Mouse (Mus musculus) midbrain, embryonic 10.5 days (tissue): Measurements from ENCODE around the gene Nubpl. TPM values are rescaled to one million over a fixed set of nuclear protein-coding genes. Genes with fewer than 3 reads are reported as not detected.
A peak's percentile ranks its signal among the peaks of the same experiment; 100 is the strongest.

Experiments used
- DNase-seq: peaks from one replicate; pipeline ENCODE4 v3.0.0-alpha.2; 2017; ENCODE audit warnings: low spot score
- H3K27ac ChIP-seq: fragments of 300-500 bp; sonication (generic); replicated peaks from 2 replicates; pipeline ENCODE4 v1.5.1; 2016; ENCODE audit warnings: mild to moderate bottlenecking
- H3K27me3 ChIP-seq: fragments of 300-500 bp; sonication (generic); 2 replicates; pipeline ENCODE4 v1.6.1; 2016; ENCODE audit warnings: low read depth, mild to moderate bottlenecking; ENCODE audit not compliant: poor library complexity, severe bottlenecking
- H3K36me3 ChIP-seq: fragments of 300-500 bp; sonication (generic); 2 replicates; pipeline ENCODE4 v1.6.1; 2016; ENCODE audit warnings: mild to moderate bottlenecking, moderate library complexity
- H3K4me1 ChIP-seq: fragments of 300-500 bp; sonication (generic); 2 replicates; pipeline ENCODE4 v1.6.1; 2016
- H3K4me3 ChIP-seq: fragments of 300-500 bp; sonication (generic); 2 replicates; pipeline ENCODE4 v1.5.1; 2016; ENCODE audit warnings: mild to moderate bottlenecking, moderate library complexity
- H3K9me3 ChIP-seq: fragments of 300-500 bp; sonication (generic); replicated peaks from 2 replicates; pipeline ENCODE4 v1.6.1; 2016; ENCODE audit warnings: mild to moderate bottlenecking
- WGBS: fragments of 180-500 bp; shearing (Covaris S2); methylation state at CpG from one replicate; pipeline ENCODE4 v1.1.7; 2016; 5-methylcytosine and 5-hydroxymethylcytosine counted together
- polyA plus RNA-seq: library from polyadenylated mRNA; unstranded; fragments of >200 nt; fragmentation: Nextera tagmentation; extraction: Ambion mirVana; gene quantifications from 2 replicates; pipeline ENCODE4 v1.2.1, GENCODE M21; 2016

The Nubpl gene
- polyA plus RNA-seq, 1 experiment from 2014 or later = 17.6 TPM

GRCm38 (mm10) chr12:52306348-52306747 lies 208.8 kb downstream of the Nubpl start:
- Histone ChIP-seq H3K4me1 (no peaks in the 10 kb centered on the region), H3K36me3 (no peaks in the 10 kb centered on the region), H3K9me3 (no peaks in the 10 kb centered on the region), H3K27me3 (no peaks in the 10 kb centered on the region), H3K27ac (no peak overlapping the region), H3K4me3 (no peak overlapping the region)
- WGBS = 96% methylated on average over 7 of the region's 7 CpGs
- DNase-seq = no peak

- no peaks in the 10 kb centered on the region for H3K4me1 ChIP-seq
- no peak overlapping the region for H3K4me3 ChIP-seq
- H3K9me3 ChIP-seq = no peaks in the 10 kb centered on the region
- no peak for DNase-seq
- no peaks in the 10 kb centered on the region for H3K36me3 ChIP-seq
- H3K27me3 ChIP-seq = no peaks in the 10 kb centered on the region
- H3K27ac ChIP-seq = no peak overlapping the region
- 79% methylated on average over 10 of the region's 10 CpGs for WGBS
These were observed 209.9 kb downstream of the Nubpl start for GRCm38 (mm10) chr12:52307331-52307982.

- DNase-seq = no peak
- Histone ChIP-seq H3K4me1 (no peaks in the 10 kb centered on the region), H3K27me3 (no peaks in the 10 kb centered on the region), H3K9me3 (peaks cover 9% of the 10 kb centered on the region), H3K36me3 (0 out of 2 replicates have a peak, but pooled peaks cover 3% of the 10 kb centered on the region), H3K4me3 (no peak overlapping the region), H3K27ac (no peak overlapping the region)
- WGBS = 93% methylated on average over 7 of the region's 7 CpGs
These were observed 211.1 kb downstream of the Nubpl start for GRCm38 (mm10) chr12:52308628-52309027.

- Histone ChIP-seq H3K36me3 (0 out of 2 replicates have a peak, but pooled peaks cover 3% of the 10 kb centered on the region), H3K4me3 (no peak overlapping the region), H3K27ac (no peak overlapping the region), H3K4me1 (no peaks in the 10 kb centered on the region), H3K27me3 (no peaks in the 10 kb centered on the region), H3K9me3 (peaks cover 9% of the 10 kb centered on the region)
- WGBS = 90% methylated on average over 3 of the region's 3 CpGs
- no peak for DNase-seq
These were observed 217.3 kb downstream of the Nubpl start for GRCm38 (mm10) chr12:52314818-52315217.

GRCm38 (mm10) chr12:52317635-52318034 lies 220.1 kb downstream of the Nubpl start:
- Histone ChIP-seq H3K4me1 (no peaks in the 10 kb centered on the region), H3K27ac (no peak overlapping the region), H3K36me3 (0 out of 2 replicates have a peak, but pooled peaks cover 2% of the 10 kb centered on the region), H3K27me3 (no peaks in the 10 kb centered on the region), H3K9me3 (peaks cover 8% of the 10 kb centered on the region), H3K4me3 (no peak overlapping the region)
- 80% methylated on average over 6 of the region's 6 CpGs for WGBS
- DNase-seq = no peak

GRCm38 (mm10) chr12:52318426-52318825 lies 220.9 kb downstream of the Nubpl start:
- Histone ChIP-seq H3K4me3 (no peak overlapping the region), H3K27me3 (no peaks in the 10 kb centered on the region), H3K9me3 (0 out of 2 replicates have a peak, but pooled peaks cover under 1% of the 10 kb centered on the region), H3K36me3 (no peaks in the 10 kb centered on the region), H3K4me1 (peaks cover 3% of the 10 kb centered on the region), H3K27ac (no peak overlapping the region)
- no peak for DNase-seq
- WGBS = 90% methylated on average over 9 of the region's 9 CpGs

- WGBS = 85% methylated on average over 6 of the region's 6 CpGs
- DNase-seq = no peak
- peaks cover 5% of the 10 kb centered on the region for H3K4me1 ChIP-seq
- no peak overlapping the region for H3K4me3 ChIP-seq
- H3K27me3 ChIP-seq = no peaks in the 10 kb centered on the region
- no peaks in the 10 kb centered on the region for H3K36me3 ChIP-seq
- H3K27ac ChIP-seq = no peak overlapping the region
- no peaks in the 10 kb centered on the region for H3K9me3 ChIP-seq
These were observed 221.6 kb downstream of the Nubpl start for GRCm38 (mm10) chr12:52319156-52319555.

GRCm38 (mm10) chr12:52328488-52328887 lies 231.0 kb downstream of the Nubpl start:
- DNase-seq = no peak
- H3K9me3 ChIP-seq = no peaks in the 10 kb centered on the region
- H3K36me3 ChIP-seq = no peaks in the 10 kb centered on the region
- peaks cover 2% of the 10 kb centered on the region for H3K4me1 ChIP-seq
- WGBS = 99% methylated on average over 4 of the region's 4 CpGs
- no peak overlapping the region for H3K4me3 ChIP-seq
- no peak overlapping the region for H3K27ac ChIP-seq
- H3K27me3 ChIP-seq = no peaks in the 10 kb centered on the region

- no peak for DNase-seq
- Histone ChIP-seq H3K27me3 (no peaks in the 10 kb centered on the region), H3K4me3 (no peak overlapping the region), H3K4me1 (peaks cover 7% of the 10 kb centered on the region; the same call in 1 of the 2 replicates), H3K27ac (no peak overlapping the region; the same call in 1 of the 2 replicates), H3K36me3 (no peaks in the 10 kb centered on the region), H3K9me3 (no peaks in the 10 kb centered on the region)
- 90% methylated on average over 11 of the region's 11 CpGs for WGBS
These were observed 237.7 kb downstream of the Nubpl start for GRCm38 (mm10) chr12:52335142-52335765.

GRCm38 (mm10) chr12:52338136-52338753 lies 240.7 kb downstream of the Nubpl start:
- WGBS = 81% methylated on average over 2 of the region's 2 CpGs

GRCm38 (mm10) chr12:52346611-52347010 lies 249.1 kb downstream of the Nubpl start:
- Histone ChIP-seq H3K27me3 (peaks cover 14% of the 10 kb centered on the region; the same call in 1 of the 2 replicates), H3K4me3 (no peak overlapping the region), H3K27ac (peak overlapping the region; percentile 57), H3K9me3 (no peaks in the 10 kb centered on the region), H3K4me1 (peaks cover 30% of the 10 kb centered on the region), H3K36me3 (no peaks in the 10 kb centered on the region)
- 32% methylated on average over 5 of the region's 5 CpGs for WGBS
- DNase-seq = peak; percentile 33

More at GRCm38 (mm10) chr12:52338136-52338753, 240.7 kb downstream of the Nubpl start:
- no peak for DNase-seq
- Histone ChIP-seq H3K27ac (no peak overlapping the region), H3K4me3 (no peak overlapping the region), H3K27me3 (no peaks in the 10 kb centered on the region), H3K9me3 (no peaks in the 10 kb centered on the region), H3K36me3 (no peaks in the 10 kb centered on the region), H3K4me1 (peaks cover 7% of the 10 kb centered on the region; the same call in 1 of the 2 replicates)

- Histone ChIP-seq H3K4me3 (no peak overlapping the region), H3K9me3 (no peaks in the 10 kb centered on the region), H3K27ac (0 out of 2 replicates have a peak overlapping the region, but pooled peaks have one; percentile 33), H3K4me1 (peaks cover 35% of the 10 kb centered on the region), H3K27me3 (peaks cover 21% of the 10 kb centered on the region; the same call in 1 of the 2 replicates), H3K36me3 (no peaks in the 10 kb centered on the region)
- 25% methylated on average over 3 of the region's 3 CpGs for WGBS
- DNase-seq = no peak
These were observed 252.7 kb downstream of the Nubpl start for GRCm38 (mm10) chr12:52350276-52350675.

- H3K36me3 ChIP-seq = no peaks in the 10 kb centered on the region
- WGBS = 76% methylated on average over 10 of the region's 10 CpGs
- no peak for DNase-seq
These were observed 261.9 kb downstream of the Nubpl start for GRCm38 (mm10) chr12:52359484-52359883.

More at GRCm38 (mm10) chr12:52359484-52359883, 261.9 kb downstream of the Nubpl start:
- Histone ChIP-seq H3K9me3 (no peaks in the 10 kb centered on the region), H3K4me3 (no peak overlapping the region), H3K27me3 (no peaks in the 10 kb centered on the region), H3K4me1 (peaks cover 40% of the 10 kb centered on the region), H3K27ac (no peak overlapping the region)
